Mouse (Mus musculus) kidney, postnatal 14 days (tissue): ENCODE data around the gene Maco1.
"Not testable (repeated sequence)": the region's sequence is repeated elsewhere in the genome, so short reads cannot be mapped to it uniquely, and the experiment has no call there.

Source experiments
- DNase-seq: peaks from one replicate; pipeline ENCODE4 v3.0.0; 2022; ENCODE audit warnings: mixed read lengths

The Maco1 gene

DNA sequence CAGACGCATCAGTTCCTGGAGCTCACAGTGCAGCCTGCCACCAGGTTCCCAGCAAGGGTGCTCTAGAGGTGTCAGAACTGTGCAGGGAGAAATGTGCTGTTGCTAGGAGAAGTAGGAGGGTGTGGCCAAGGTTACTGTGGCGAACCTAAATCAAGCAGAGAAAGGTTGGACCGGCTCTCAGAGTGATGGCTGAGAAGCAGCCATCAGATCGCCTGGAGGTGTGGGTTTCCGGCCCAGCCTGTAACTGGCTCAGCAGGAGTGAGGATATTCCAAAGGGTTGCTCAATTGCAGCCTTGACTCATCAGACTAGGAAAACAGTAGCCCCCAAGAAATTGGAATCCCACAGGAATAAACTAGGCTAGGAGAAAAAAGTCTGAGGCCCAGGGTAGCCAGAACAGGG lies 3.4 kb upstream of the Maco1 start:
- DNase-seq = peak; percentile 46

- no peak for DNase-seq
These were observed 2.9 kb upstream of the Maco1 start for GRCm38 (mm10) chr4:134856056-134856455.

DNA sequence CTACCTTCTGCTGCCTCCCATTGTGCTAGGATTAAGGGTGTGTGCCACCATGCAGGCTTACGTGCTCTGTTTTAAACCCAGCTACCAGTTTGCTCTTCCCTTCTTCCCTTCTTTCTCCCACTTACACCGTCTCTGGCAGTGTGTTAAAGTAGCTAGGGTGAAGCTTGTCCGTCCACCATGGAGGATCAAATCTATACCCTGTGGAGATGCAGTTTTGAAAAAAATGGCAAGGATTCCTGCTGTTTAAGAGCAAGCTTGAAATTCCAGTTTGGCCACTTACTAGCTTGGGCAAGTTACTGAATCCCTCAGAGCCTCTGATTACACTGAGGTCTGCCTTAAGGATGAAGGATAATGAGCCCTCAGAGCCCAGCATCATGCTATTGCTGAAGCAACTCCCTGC lies 2.2 kb upstream of the Maco1 start:
- DNase-seq = no peak

GRCm38 (mm10) chr4:134853637-134854485 lies 716 bp upstream of the Maco1 start:
- DNase-seq = peak; percentile 96

- no peak for DNase-seq
These were observed 498 bp downstream of the Maco1 start for GRCm38 (mm10) chr4:134852438-134853255.

DNA sequence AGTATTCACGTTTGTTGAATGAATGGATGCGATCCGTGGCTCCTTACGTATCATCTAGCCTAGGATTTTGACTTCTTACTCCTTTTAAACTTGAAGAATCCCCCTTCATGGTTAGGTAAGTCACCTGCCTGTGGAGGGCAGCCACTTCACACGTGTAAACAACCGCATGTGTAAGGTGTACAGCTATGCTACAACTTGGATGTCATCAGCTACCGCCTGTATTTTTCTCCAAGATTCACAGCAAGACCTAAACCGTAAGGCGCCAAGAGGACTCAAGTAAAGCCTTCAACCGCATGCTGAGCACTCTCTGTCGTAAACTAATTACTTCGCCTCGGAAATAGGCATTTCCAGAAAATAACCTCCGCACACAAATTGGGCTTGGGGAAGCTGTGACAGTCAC lies 1.3 kb downstream of the Maco1 start:
- no peak for DNase-seq

DNA sequence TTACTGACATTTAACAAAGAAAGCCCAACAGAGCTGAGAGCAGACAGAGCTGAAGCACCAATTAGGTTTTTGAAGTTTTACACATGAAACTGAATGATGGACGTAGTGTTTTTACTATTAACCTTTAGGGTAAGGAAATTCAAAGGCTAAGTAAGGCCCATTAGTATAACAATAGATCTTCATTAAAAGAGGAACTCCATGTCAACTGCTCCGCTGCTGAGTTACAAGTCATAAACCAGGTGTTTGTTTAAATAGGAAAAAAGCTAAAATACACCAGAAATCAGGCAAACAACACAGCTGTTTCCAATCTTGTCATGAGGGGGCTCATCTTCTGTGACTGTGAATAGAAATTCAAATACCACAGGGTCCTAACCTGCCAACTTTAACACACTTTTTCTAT lies 1.9 kb downstream of the Maco1 start:
- no peak for DNase-seq

GRCm38 (mm10) chr4:134850551-134850950 lies 2.6 kb downstream of the Maco1 start:
- DNase-seq = no peak

GRCm38 (mm10) chr4:134847587-134847986 lies 5.6 kb downstream of the Maco1 start:
- DNase-seq = no peak

DNA sequence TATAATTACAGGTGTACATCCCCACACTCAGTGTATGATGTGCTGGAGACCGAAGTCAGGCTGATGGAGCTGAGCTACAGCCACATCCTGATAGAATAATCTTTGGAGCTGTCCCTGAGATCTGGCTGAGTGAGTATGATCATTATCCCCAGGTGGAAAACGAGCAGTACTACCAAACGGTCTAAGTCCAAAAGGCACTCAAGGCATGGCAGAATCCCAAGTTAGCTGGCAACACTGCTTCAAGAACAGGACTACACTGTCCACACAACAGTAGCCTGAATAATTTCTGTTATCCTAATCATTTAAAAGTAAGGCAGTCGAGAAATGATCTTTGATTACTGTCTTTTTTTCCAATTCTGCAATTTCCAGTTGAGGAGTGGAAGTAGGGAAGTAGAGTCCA lies 9.6 kb downstream of the Maco1 start:
- peak; percentile 73 for DNase-seq

DNA sequence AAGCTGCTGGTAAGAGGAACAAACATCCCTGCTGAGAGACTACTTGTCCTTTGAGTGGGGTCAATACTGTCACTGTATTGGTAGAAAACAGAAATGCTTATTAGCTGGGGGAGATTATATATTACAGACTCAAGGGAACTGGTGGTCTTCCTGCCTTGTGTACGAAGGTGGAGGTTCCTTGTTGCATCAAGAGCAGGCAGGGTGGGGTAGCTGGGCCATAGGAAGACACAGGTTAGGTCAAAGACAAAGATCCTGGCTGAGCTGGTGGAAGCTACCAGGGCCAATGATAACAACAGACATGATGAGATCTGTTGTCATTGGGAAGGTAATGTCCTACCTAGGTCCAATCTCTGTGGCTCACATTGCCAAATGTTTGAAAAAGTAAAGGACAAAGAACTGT lies 12.9 kb downstream of the Maco1 start:
- no peak for DNase-seq

DNA sequence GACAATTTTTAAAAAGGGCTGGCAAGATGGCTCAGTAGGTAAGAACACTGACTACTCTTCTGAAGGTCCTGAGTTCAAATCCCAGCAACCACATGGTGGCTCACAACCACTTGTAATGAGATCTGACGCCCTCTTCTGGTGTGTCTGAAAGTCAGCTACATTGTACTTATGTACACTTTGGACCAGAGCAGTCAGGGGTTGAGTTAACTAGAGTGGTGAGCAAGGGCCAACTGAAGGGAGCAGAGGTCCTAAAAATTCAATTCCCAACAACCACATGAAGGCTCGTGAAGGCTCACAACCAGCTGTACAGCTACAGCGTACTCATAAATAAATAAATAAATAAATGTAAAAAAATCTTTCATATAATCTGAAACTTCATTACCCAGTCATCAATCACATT lies 14.4 kb downstream of the Maco1 start:
- not testable (repeated sequence) for DNase-seq

DNA sequence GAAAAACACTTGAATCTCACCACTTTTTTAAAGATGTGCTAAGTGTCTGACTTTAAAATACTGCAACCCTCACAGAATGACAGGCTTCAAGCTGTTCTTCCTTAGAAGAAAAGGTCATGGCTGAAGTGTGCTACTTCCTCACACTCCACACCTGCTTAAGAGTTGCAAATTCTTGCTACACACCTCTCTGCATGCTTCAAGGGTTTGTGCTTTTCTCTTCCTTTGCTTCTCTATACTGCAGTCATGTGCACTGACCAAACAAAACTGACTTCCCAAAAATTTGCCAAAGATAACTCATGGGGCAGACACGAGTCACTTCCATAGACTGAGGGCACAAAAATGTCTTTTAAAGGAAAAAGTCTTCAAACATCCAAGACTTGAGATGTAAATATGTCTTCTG lies 14.9 kb downstream of the Maco1 start:
- no peak for DNase-seq

DNA sequence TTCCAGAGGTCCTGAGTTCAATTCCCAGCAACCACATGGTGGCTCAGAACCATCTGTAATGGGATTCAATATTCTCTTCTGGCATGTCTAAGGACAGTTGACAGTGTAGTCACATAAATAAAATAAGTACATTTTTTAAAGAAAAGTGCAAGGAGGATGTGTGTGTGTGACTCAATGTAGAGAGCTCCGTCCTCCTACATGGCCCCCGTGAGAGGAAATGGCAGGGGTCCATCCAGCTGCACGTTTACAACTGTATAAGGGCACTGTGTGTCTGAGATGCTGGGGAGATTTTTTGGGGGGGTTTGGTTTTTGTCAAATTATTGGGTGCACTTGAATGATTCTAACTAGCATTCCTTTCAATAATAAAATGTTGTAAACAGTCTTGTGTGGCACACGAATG lies 17.7 kb downstream of the Maco1 start:
- no peak for DNase-seq

DNA sequence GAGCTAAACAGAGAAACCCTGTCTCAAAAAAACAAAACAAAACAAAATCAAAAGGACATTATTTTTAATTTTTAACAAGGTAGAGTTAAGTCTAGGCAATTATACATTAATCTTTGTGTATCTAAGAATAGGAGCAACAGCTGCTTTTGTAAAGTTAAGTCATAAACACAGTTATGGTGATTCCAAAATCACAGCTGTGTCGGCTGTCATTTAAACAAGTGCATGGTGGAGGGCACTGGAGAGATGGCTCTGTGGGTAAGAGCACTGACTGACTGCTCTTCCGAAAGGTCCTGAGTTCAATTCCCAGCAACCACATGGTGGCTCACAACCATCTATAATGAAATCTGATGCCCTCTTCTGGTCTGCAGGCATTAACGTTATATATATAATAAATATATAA lies 21.2 kb downstream of the Maco1 start:
- no peak for DNase-seq

DNA sequence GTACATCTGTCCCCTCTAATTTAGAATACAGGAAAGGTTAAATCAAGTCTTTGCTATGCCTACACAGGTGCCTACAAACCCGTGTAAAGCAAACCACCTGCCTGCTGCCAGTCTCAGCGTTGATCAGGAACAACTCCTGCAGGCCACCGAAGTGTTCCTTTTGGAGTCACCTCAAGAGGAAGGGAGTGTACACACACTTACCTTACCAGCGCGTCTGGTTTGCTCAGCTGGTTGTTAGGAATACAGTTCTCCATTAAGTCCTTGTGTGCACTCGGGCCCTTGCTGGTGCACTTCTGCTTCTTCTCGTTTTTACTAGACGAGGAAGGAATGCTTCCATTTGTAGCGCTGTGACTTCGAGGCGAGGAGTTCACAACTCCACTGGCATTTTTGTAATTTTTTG lies 25.3 kb downstream of the Maco1 start:
- DNase-seq = no peak

- no peak for DNase-seq
These were observed 26.8 kb downstream of the Maco1 start for GRCm38 (mm10) chr4:134826348-134826747.

GRCm38 (mm10) chr4:134825864-134826263 lies 27.3 kb downstream of the Maco1 start:
- DNase-seq = not testable (repeated sequence)

DNA sequence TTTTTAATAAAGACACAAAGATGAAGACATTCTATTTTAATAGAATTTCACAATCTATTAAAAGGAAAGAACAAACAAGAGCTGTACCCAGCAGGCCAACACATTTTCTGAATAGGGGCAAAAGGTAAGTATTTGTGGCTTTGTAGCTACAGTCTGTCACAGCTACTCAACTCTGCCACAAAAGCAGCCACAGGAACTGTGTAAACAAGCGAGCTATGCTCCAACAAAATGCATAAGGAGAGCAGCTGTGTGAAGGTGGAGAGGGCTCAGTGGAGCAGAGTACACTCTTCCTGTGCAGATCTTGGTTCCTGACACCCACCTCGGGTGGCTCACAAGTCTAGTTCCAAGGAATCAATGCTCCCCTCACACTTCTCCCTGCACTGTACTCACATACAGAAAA lies 29.6 kb downstream of the Maco1 start:
- DNase-seq = no peak

- DNase-seq = no peak
These were observed 32.1 kb downstream of the Maco1 start for GRCm38 (mm10) chr4:134821061-134821460.

DNA sequence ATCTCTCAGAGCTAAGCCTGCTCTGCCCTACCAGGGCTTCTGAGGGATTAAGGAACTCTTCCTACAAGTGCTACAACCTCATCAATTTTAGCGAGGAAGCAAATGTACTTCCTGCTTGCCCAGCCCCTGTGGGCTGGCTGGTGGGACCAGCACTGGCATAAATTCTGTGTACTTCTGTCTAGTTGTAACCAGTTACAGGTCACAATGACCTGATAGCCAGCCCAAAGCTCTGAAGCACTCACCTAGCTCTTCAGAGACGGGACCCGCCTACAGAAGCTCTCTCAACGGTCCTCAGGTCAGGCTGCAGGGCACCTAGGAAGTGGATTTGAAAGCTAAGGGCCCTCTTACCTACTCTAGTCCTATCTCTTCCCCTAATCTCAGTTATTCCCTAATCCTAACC lies 35.4 kb downstream of the Maco1 start:
- no peak for DNase-seq

GRCm38 (mm10) chr4:134814229-134814571 lies 38.9 kb downstream of the Maco1 start:
- DNase-seq = no peak

DNA sequence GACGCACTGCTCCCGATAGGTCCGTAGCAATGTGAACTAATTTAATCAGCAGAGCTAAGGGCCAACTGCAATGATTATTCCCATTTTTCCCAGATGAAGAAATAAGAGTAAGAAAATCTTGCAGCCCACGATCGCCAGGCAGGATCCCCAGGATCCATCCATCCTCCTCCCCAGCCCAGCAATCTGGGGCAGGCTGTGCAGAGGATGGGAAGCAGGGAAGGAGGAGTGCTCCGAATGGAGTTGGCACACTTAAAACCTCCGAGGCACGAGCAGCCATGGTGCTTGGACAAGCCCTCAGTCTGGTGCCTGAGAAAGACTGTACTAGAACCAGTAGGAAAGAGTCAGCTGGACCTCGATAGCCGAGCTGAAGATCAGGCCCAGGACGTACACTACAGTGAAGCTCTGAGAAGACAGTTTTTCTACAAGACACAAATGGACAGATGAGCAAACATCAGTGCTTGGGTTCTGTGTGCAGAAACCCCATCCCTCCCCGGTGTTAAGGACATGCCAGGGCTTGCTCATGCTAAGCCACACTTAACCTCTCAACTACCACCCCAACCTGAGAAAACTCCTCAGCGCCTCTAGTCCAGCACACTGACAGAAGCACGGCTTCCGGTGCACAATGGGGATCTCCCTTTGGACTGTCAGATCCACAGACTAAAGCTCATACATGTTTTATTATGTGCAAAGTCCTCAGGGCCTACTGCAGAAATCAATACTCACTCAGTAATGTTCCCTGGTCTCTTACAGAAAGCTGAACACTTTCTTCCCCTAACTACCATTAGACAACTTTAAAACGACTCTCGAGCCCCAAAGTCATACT lies 39.5 kb downstream of the Maco1 start:
- DNase-seq = no peak
